ENCODE assay signal across 12 mouse cellular contexts in the genomic region with DNA sequence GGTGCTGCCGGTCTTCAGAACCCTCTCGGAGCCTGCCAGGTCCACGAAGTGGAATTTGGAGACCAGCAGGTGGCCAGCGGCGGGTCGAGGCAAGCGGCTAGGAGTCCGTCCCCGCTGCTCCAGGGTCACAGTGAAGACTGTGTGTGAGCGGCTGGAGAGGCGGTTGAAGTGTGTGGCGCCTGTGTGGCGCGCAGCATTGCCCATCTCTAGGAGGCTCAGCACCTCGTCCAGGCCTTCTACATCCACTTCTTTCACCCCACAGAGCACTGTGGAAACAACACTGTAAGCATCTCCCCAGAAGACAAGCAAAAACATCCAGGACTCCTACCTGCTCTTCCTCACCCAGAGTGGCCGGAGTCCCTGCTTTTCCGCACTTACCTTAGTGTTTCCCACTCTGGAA. TPM values are rescaled to one million over a fixed set of nuclear protein-coding genes. Genes with fewer than 3 reads are reported as not detected.
DNase-seq lines count a peak whose midpoint lies in the region; ATAC-seq and TF ChIP-seq lines count a peak whose summit lies in the region.
"Had no signal": no experiment of that assay in that cellular context is flagged by ENCODE, and none has a peak within 500 bp of the region (broad histone marks: within the 10 kb centered on the region; RNA-seq: fewer than 3 reads in every experiment).

No protein-coding gene starts in this region.

- H3K36me3 ChIP-seq in heart, embryonic 12.5 days = peaks cover 5% of the 10 kb centered on the region
- H3K36me3 ChIP-seq in testis, adult 2 months (ENCODE audit: control insufficient read depth, insufficient read depth, low read length) = no peaks in the 10 kb centered on the region
- H3K36me3 ChIP-seq in limb, embryonic 10.5 days = peaks cover 47% of the 10 kb centered on the region

- TF ChIP-seq POLR2A in testis, adult 2 months (IDR thresholded peaks at IDR 0.05; ENCODE audit: control insufficient read depth, low read depth, low read length) = no peak

- peaks cover 11% of the 10 kb centered on the region for H3K4me1 ChIP-seq in heart, embryonic 12.5 days (replicated peaks)
- peaks cover 25% of the 10 kb centered on the region for H3K4me1 ChIP-seq in testis, adult 2 months (ENCODE audit: control insufficient read depth, insufficient read depth, low read length)
- peaks cover 24% of the 10 kb centered on the region for H3K4me1 ChIP-seq in limb, embryonic 10.5 days

- peak overlapping the region; percentile 79 for H3K4me2 ChIP-seq in heart, embryonic 12.5 days

- 34% methylated on average over 17 of the region's 17 CpGs for WGBS in heart, embryonic 12.5 days
- WGBS in limb, embryonic 10.5 days = 26% methylated on average over 17 of the region's 17 CpGs

- 0 out of 2 replicates have a peak overlapping the region, but pooled peaks have one; percentile 71 for H3K9ac ChIP-seq in heart, embryonic 12.5 days

- intact Hi-C loops in gastrocnemius, adult 2 months (cut with DNase I) = loop anchor here (5.0 kb wide), 1 partner anchor 49 kb away; the partner anchor contains the start of gene Ticrr

- H3K4me3 ChIP-seq in heart, embryonic 12.5 days = peak overlapping the region; percentile 47
- peak overlapping the region; percentile 85 for H3K4me3 ChIP-seq in testis, adult 2 months (ENCODE audit: control insufficient read depth, low read depth, low read length)
- H3K4me3 ChIP-seq in limb, embryonic 10.5 days = peak overlapping the region; percentile 54
- no peak overlapping the region for H3K4me3 ChIP-seq in gastrocnemius, adult 2 months
- H3K4me3 ChIP-seq: erythroblast, embryonic 14.5 days had no signal

- peaks cover 36% of the 10 kb centered on the region for H3K27me3 ChIP-seq in heart, embryonic 12.5 days (replicated peaks)
- no peaks in the 10 kb centered on the region for H3K27me3 ChIP-seq in testis, adult 2 months (ENCODE audit: control insufficient read depth, insufficient read depth, low read length)
- H3K27me3 ChIP-seq in limb, embryonic 10.5 days (ENCODE audit: low read depth, poor library complexity, severe bottlenecking) = peaks cover 38% of the 10 kb centered on the region

- DNase-seq in heart, adult 9 months (ENCODE audit: low spot score in 2 of 2) = no peak
- no peak for DNase-seq in testis, postnatal 10 days (ENCODE audit: low spot score)
- DNase-seq in limb, embryonic 10.5 days (ENCODE audit: low spot score) = no peak
- DNase-seq in gastrocnemius, adult 2 months = no peak
- no peak for DNase-seq in right cerebral cortex, postnatal 4 days
- no peak for DNase-seq in frontal cortex, postnatal 14 days (ENCODE audit: low spot score in 2 of 2)
- DNase-seq: adrenal gland, adult 8-10 months; kidney, adult 2 months; thymus, postnatal 36 days had no signal

- TF ChIP-seq CTCF in testis, adult 2 months (IDR thresholded peaks at IDR 0.05; ENCODE audit: control insufficient read depth, insufficient read depth, insufficient replicate concordance, low read depth, low read length) = no peak
- no peak for TF ChIP-seq CTCF in gastrocnemius, adult 2 months (IDR thresholded peaks at IDR 0.05)

- no peaks in the 10 kb centered on the region for H3K9me3 ChIP-seq in heart, embryonic 12.5 days (replicated peaks)
- no peaks in the 10 kb centered on the region for H3K9me3 ChIP-seq in limb, embryonic 10.5 days (replicated peaks)

- no peak for ATAC-seq in heart, embryonic 12.5 days (ENCODE audit: insufficient number of reproducible peaks, low FRiP score)

- no peak overlapping the region for H3K27ac ChIP-seq in heart, embryonic 12.5 days (ENCODE audit: poor library complexity, severe bottlenecking)
- H3K27ac ChIP-seq in testis, adult 2 months (ENCODE audit: control insufficient read depth, insufficient read depth, low read depth, low read length) = no peak overlapping the region; the same call in 1 of the 2 replicates
- no peak overlapping the region for H3K27ac ChIP-seq in limb, embryonic 10.5 days
- H3K27ac ChIP-seq in gastrocnemius, adult 2 months = no peak overlapping the region

RNA-seq across cellular contexts. Expression of gene Kif7, which starts 4.7 kb away (rescaled TPM):
- 4.0 and 4.1 TPM in 2 replicates for polyA plus RNA-seq in heart, embryonic 12.5 days (2016; fragmentation: Nextera tagmentation; extraction: Ambion mirVana)
- 1.2 and 1.3 TPM in 2 replicates for polyA plus RNA-seq in testis, adult 2 months (2012; rRNA removed)
- polyA plus RNA-seq in limb, embryonic 10.5 days (2016; fragmentation: Nextera tagmentation; extraction: Ambion mirVana) = 7.2 and 8.5 TPM in 2 replicates
- total RNA-seq in gastrocnemius, adult 2 months (2021) = under 1 TPM; 0.54 to 0.56 TPM

RNA-seq across cellular contexts. Expression of gene Plin1, which starts 21.9 kb away (rescaled TPM):
- polyA plus RNA-seq in heart, embryonic 12.5 days (2016; fragmentation: Nextera tagmentation; extraction: Ambion mirVana) = not detected in 2 replicates
- polyA plus RNA-seq in testis, adult 2 months (2012; rRNA removed) = 3.2 and 4.9 TPM in 2 replicates
- not detected in 2 replicates for polyA plus RNA-seq in limb, embryonic 10.5 days (2016; fragmentation: Nextera tagmentation; extraction: Ambion mirVana)
- total RNA-seq in gastrocnemius, adult 2 months (2021) = 1 to 10 TPM in 1 of 2 experiments, under 1 TPM in 1; 0.66 to 3.6 TPM
- polyA plus RNA-seq: erythroblast, embryonic 14.5 days had no signal

RNA-seq across cellular contexts. Expression of gene Pex11a, which starts 32.1 kb away (rescaled TPM):
- polyA plus RNA-seq in heart, embryonic 12.5 days (2016; fragmentation: Nextera tagmentation; extraction: Ambion mirVana) = 7.5 and 7.7 TPM in 2 replicates
- 35.3 and 37.8 TPM in 2 replicates for polyA plus RNA-seq in testis, adult 2 months (2012; rRNA removed)
- 6.6 and 11.3 TPM in 2 replicates for polyA plus RNA-seq in limb, embryonic 10.5 days (2016; fragmentation: Nextera tagmentation; extraction: Ambion mirVana)
- total RNA-seq in gastrocnemius, adult 2 months (2021) = 10 to 100 TPM; 10.4 to 15.2 TPM
- polyA plus RNA-seq: erythroblast, embryonic 14.5 days had no signal

RNA-seq across cellular contexts. Expression of gene Wdr93, which starts 32.1 kb away (rescaled TPM):
- 4.4 and 4.9 TPM in 2 replicates for polyA plus RNA-seq in heart, embryonic 12.5 days (2016; fragmentation: Nextera tagmentation; extraction: Ambion mirVana)
- polyA plus RNA-seq in testis, adult 2 months (2012; rRNA removed) = 34.4 and 36.9 TPM in 2 replicates
- polyA plus RNA-seq in limb, embryonic 10.5 days (2016; fragmentation: Nextera tagmentation; extraction: Ambion mirVana) = 0.19 and 0.35 TPM in 2 replicates
- total RNA-seq in gastrocnemius, adult 2 months (2021) = under 1 TPM in 1 of 2 experiments, not detected in 1; 0.14 TPM
- polyA plus RNA-seq: erythroblast, embryonic 14.5 days had no signal

RNA-seq across cellular contexts. Expression of gene Ticrr, which starts 50.8 kb away (rescaled TPM):
- polyA plus RNA-seq in heart, embryonic 12.5 days (2016; fragmentation: Nextera tagmentation; extraction: Ambion mirVana) = 7.7 and 8.5 TPM in 2 replicates
- 1.8 and 1.9 TPM in 2 replicates for polyA plus RNA-seq in testis, adult 2 months (2012; rRNA removed)
- polyA plus RNA-seq in limb, embryonic 10.5 days (2016; fragmentation: Nextera tagmentation; extraction: Ambion mirVana) = 19.7 and 20.3 TPM in 2 replicates
- not detected for total RNA-seq in gastrocnemius, adult 2 months (2021)
